Mouse (Mus musculus) cerebellum, adult 11-12 months (tissue): Measurements from ENCODE around the gene Aox4.

Experiments used
- DNase-seq: peaks from one replicate; pipeline ENCODE4 v3.0.0; 2022

Aox4 gene

DNA sequence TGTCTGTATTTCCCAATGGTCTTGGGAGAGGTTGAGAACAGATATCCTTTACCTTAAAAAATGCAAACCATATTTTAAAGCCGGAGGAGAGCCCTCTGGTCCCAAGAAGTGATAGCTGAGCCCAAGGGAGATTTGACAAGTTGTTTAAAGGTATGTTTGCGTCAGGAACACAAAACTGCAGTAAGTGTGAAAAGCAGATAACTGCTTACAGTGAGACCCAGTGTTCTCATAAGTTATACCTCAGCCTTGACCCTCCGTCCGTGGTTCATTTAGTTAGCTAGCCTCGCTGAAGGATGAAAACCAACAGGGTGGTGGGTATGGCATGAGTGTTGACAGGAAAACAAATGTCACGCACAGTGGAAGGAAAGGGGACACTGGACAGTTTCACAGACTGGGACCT lies 92.8 kb downstream of the Aox4 start:
- no peak for DNase-seq

DNA sequence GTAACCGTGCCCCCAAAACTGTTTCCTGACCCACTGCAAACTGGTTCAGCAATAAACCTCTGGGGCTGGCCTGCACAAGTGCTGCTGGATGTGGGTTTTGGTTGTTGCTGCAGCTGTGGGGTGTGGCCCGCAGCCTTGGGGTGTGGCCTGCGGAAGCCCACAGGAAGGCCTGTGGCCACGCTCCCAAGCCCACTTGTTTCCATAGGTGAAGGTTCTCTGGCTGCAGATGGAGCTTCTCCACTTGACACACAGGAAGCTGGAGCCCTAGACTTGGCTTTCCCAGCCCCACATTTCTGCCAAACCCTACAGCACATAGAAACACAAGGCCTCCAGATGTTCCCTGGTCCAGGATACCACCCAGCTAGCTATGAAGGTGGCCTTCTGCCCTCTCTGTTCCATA lies 93.5 kb downstream of the Aox4 start:
- DNase-seq: no peak

DNA sequence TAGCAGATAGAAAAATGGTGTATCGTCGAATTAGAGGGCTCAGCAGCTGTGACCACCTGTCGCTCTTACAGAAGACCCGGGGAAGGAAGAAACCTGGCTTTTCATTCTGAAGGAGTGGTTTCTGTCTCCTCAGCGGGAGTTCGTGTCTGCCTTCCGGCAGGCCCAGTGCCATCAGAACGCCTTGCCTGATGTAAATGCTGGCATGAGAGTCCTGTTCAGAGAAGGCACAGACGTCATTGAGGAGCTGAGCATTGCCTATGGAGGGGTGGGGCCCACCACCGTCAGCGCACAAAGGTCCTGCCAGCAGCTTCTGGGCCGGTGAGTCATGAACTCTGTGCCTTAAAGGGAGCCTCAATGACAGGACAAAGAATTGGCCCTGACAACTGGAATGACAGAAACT lies 94.1 kb downstream of the Aox4 start:
- no peak for DNase-seq

DNA sequence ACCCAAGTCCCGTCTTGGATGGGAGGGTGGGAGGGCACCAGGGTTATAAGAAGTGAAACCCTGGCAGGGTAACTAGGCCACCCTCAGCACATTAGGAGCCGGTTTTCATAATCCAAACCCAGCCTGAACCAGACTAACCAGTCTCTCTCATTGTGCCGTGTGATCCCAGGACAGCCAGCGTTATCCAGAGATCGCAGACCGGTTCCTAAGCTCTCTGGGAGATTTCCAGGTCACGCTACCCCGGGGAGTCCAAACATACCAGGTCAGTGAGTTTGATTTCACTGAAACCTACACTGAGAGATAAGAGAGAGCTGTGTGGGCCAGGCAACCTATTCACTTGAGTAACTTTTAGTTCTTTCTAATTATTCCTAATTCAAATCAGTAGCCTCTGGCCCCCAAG lies 97.0 kb downstream of the Aox4 start:
- DNase-seq: no peak

DNA sequence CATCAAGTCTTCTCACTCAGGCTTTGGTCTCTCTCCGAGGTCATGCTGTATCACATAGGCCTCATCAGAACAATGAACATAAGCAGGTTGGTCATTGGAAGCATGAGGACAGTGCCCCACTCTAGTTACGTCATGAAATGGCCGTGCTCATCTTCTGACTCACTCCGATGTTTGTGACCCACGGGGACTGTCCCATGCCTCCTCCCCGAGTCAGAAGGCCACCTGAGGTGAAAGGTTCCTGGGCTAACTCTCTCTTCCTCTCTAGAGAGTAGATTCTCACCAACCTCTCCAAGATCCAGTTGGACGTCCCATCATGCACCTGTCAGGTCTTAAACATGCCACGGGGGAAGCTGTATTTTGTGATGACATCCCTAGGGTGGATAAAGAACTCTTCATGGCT lies 98.4 kb downstream of the Aox4 start:
- no peak for DNase-seq

DNA sequence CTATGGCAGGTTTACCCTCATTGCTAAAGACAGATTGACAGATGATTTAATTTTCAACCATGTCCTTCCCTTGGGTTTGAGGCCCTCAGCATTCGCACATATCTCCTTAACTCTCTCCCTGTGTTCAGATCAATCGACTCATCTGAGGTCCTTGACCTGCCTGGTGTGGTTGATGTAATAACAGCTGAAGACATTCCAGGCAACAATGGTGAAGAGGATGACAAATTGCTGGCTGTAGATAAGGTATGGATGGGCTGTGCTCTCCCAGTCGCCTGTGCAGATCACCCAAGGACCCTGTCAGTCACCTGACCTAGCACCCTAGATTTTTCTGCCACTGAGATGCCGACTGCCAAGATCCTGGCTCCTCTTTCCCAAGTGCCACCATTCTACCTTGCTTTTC lies 99.7 kb downstream of the Aox4 start:
- DNase-seq: no peak

DNA sequence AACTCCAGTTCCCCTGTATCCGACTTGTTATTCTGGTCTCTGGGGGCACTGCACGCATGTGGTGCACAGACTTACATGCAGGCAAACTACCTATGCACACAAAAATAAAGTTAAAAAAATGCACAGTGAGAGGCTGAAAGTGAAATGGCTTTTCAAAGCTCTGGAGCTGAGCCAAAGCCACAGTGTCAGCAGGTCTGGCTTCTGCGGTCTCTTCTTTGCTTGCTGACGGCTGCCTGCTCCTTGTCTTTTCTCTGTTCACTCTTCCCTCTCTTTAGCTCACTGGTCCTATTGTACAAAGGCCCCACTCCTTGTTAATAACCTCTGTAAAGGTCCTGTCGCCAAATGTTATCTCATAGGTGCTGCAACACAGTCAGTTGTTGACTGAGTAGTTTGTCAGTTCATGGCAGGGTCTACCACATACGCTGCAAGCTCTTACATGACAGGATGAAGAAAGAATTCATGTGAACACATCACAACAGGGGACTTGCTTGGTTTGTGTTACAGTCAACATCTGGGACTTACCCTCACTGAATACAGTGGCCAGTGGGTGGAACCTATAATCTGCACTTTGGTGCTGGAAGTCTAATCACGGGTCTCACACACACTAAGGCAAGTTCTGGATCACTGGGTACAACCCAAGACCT lies 101.1 kb downstream of the Aox4 start:
- DNase-seq: no peak

DNA sequence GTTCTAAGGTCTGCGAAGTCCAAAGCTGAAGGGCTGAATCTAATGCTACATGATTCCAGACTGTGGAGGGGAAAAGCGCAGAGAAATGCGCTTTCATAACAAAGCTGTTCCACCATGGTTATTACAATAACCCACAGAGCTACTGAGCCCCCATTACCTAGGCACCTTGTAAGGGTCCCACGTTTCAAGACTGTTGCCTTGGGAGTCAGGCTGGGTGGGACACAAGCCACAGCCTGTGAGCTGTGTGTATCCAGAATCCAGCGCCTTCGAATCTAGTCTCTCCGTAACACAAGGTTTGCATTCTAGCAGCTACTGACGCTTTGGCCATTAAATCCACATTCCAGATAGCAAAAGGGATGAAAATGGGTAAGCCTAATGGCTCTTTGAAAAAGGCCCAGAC lies 103.0 kb downstream of the Aox4 start:
- DNase-seq: no peak

DNA sequence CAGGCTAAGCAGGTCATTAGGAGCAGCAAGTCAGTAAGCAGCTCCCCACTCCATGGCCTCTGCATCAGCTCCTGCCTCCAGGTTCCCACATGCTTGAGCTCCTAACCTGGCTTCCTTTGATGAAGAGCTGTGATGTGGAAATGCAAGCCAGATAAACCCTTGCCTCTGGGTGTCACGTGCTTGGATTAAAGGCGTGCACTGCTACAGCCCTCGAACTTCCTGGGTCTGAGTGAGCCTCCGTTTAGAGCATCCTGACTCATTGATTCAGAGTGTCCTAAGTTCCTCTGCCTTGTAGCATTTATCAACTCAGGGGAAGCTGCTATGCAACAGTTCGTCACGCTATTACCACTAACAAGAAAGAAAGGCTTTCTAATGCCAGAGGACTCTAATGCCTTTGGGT lies 105.3 kb downstream of the Aox4 start:
- no peak for DNase-seq
